Mouse (Mus musculus) heart, embryonic 10.5 days (tissue): ENCODE results near the gene Rassf5. TPM values are rescaled to one million over a fixed set of nuclear protein-coding genes. Genes with fewer than 3 reads are reported as not detected.

Source experiments
- DNase-seq: peaks from one replicate; pipeline ENCODE4 v3.0.0-alpha.2; 2017; ENCODE audit warnings: low spot score
- H3K27ac ChIP-seq: fragments of 300-500 bp; sonication (generic); 2 replicates; pipeline ENCODE4 v1.5.1; 2016; ENCODE audit warnings: mild to moderate bottlenecking
- H3K27me3 ChIP-seq: fragments of 300-500 bp; sonication (generic); 2 replicates; pipeline ENCODE4 v1.6.1; 2016; ENCODE audit warnings: mild to moderate bottlenecking; ENCODE audit not compliant: poor library complexity, insufficient read depth, severe bottlenecking
- H3K36me3 ChIP-seq: fragments of 300-500 bp; sonication (generic); 2 replicates; pipeline ENCODE4 v1.6.1; 2016; ENCODE audit warnings: mild to moderate bottlenecking, moderate library complexity
- H3K4me1 ChIP-seq: fragments of 300-500 bp; sonication (generic); 2 replicates; pipeline ENCODE4 v1.6.1; 2016; ENCODE audit warnings: mild to moderate bottlenecking
- H3K4me3 ChIP-seq: fragments of 300-500 bp; sonication (generic); 2 replicates; pipeline ENCODE4 v1.5.1; 2016; ENCODE audit warnings: mild to moderate bottlenecking, moderate library complexity
- H3K9me3 ChIP-seq: fragments of 300-500 bp; sonication (generic); 2 replicates; pipeline ENCODE4 v1.6.1; 2016; ENCODE audit warnings: mild to moderate bottlenecking, moderate library complexity
- WGBS: fragments of 180-500 bp; shearing (Covaris S2); methylation state at CpG from one replicate; pipeline ENCODE4 v1.1.7; 2016; 5-methylcytosine and 5-hydroxymethylcytosine counted together
- polyA plus RNA-seq: library from polyadenylated mRNA; unstranded; fragments of >200 nt; fragmentation: Nextera tagmentation; extraction: Ambion mirVana; gene quantifications from 2 replicates; pipeline ENCODE4 v1.2.1, GENCODE M21; 2016

The Rassf5 gene
- polyA plus RNA-seq, 1 experiment from 2014 or later = 44.4 TPM

DNA sequence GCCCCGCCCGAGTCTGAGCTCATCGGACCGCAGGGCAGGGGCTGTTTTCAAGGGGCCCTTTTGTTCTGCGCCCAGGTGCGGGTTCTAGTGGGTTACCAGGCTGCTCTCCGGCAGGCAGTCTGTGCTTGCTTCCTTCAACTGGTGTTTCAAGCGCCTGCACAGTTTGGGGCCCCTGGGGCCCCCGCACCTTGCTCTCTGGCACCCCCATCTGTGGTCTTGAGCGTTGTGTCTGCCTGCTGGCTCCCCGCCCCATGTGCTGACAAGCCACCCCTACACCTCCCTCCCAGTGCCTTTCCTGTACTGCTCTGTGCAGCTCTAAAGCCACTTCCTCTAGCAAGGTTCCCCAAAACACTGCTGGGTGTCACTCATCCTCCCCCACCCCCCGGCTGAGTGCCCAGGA lies 45.1 kb downstream of the Rassf5 start:
- Histone ChIP-seq H3K9me3 (no peaks in the 10 kb centered on the region), H3K4me1 (peaks cover 49% of the 10 kb centered on the region), H3K4me3 (no peak overlapping the region), H3K27ac (peak overlapping the region; percentile 10), H3K27me3 (no peaks in the 10 kb centered on the region), H3K36me3 (0 out of 2 replicates have a peak, but pooled peaks cover 10% of the 10 kb centered on the region)
- DNase-seq = no peak
- WGBS = 60% methylated on average over 12 of the region's 12 CpGs

DNA sequence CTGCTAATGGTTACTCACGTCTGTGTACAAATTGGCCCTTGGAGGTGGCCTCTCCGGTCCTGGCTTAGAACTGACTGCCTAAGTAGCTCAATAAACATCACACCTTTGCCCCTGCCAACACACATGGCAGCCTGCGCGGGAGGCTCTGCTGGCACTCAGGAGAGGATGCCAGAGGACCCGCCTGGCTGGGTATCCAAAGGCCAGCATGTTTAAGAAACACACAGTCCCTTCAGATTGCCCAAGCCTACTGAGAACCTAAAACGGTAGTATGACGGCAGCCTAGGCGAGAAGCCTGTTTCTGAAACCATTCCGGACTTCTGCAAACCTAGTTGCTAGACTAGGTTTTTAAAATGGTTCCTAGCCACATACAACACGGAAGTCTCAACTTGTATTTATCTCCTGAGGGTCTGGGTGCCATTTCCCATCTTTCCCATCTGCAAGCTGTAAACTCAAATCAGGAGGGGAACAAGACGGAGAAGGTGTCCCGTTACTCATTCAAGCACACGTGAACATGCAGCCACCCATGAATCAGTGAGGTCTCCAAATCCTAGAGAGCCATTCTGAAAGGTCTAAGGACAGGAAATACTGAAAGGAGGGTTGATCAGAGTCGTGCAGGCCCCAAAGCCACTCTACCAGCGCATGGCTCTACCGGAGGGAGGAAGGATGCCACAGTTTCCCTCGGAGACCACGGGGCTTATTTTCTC lies 45.8 kb downstream of the Rassf5 start:
- Histone ChIP-seq H3K27ac (no peak overlapping the region), H3K36me3 (0 out of 2 replicates have a peak, but pooled peaks cover 9% of the 10 kb centered on the region)
- WGBS = 80% methylated on average over 18 of the region's 18 CpGs

DNA sequence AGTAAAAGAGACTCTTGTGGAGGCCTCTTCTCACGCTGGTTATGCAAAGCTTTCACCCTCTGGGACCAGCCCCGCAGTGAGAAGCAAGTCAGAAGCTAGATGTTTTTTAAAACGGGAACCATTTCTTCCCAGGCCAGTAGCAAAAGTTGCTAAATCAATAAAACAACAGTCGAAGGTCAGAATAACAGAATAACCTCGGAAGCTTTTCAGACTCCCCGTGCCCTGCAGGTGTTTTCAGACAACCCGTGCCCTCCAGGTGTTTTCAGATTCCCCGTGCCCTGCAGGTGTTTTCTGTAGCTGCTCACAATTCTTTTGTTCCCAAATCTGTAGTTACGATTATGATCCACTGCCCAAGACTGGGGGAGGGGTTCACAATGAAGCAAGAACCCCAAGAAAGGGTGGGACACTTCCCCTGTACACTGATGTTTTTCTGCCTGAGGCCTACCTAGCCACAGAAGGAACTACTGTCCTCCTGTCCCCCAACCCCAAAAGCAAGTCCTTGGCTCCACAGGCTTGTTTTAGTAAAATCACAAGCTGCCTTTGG lies 46.6 kb downstream of the Rassf5 start:
- 0 out of 2 replicates have a peak, but pooled peaks cover 6% of the 10 kb centered on the region for H3K36me3 ChIP-seq
- 79% methylated on average over 9 of the region's 9 CpGs for WGBS
- no peak overlapping the region for H3K27ac ChIP-seq
- no peak overlapping the region for H3K4me3 ChIP-seq
- no peak for DNase-seq
- H3K9me3 ChIP-seq = no peaks in the 10 kb centered on the region
- no peaks in the 10 kb centered on the region for H3K27me3 ChIP-seq
- H3K4me1 ChIP-seq = peaks cover 64% of the 10 kb centered on the region

More for the DNA sequence above, 45.8 kb downstream of the Rassf5 start:
- no peak overlapping the region for H3K4me3 ChIP-seq
- H3K27me3 ChIP-seq = no peaks in the 10 kb centered on the region
- DNase-seq = no peak
- H3K4me1 ChIP-seq = peaks cover 56% of the 10 kb centered on the region
- no peaks in the 10 kb centered on the region for H3K9me3 ChIP-seq

DNA sequence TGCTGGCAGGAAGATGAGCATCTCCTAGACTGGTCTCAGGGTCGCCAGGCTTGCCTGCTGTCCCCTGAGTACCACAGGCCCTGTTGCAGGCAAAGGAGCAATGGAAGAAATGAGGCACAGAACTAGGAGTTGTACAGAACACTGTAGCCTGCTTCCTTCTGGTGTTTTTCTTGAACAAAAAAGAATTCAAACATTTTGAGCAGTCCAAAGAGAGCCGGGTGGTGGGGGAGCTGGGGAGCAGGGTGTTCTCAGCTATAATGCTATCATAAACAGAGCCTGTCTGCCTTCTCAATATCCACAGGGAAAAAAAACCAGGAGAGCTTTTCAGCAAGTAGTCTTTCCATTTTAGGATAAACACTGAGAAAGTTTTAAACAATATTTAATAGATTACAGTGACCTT lies 49.0 kb downstream of the Rassf5 start:
- H3K27ac ChIP-seq = peak overlapping the region; percentile 13
- no peak for DNase-seq
- H3K4me3 ChIP-seq = no peak overlapping the region
- peaks cover 67% of the 10 kb centered on the region for H3K4me1 ChIP-seq
- H3K27me3 ChIP-seq = no peaks in the 10 kb centered on the region
- WGBS = 65% methylated on average over 2 of the region's 2 CpGs
- 0 out of 2 replicates have a peak, but pooled peaks cover 2% of the 10 kb centered on the region for H3K36me3 ChIP-seq
- H3K9me3 ChIP-seq = no peaks in the 10 kb centered on the region

DNA sequence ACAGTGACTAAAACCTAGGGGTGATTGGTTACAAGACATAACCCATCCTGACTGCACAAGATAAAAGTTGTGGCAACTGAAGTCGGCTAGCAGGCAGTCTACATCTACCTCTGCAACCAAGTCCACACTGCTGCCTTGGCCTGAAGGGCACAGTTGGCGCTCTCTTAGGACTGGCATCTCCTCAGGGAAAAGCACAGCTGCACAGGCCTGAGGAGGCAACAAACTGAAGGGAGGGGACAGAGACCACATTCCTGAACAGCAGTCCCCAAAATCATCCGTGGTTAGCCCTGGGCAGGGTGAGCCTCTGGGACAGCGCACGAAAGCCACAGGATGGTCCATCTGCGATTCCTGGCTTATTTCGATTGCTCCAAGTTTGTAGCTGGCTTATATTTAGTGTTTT lies 49.4 kb downstream of the Rassf5 start:
- Histone ChIP-seq H3K9me3 (no peaks in the 10 kb centered on the region), H3K36me3 (0 out of 2 replicates have a peak, but pooled peaks cover 2% of the 10 kb centered on the region), H3K27ac (peak overlapping the region; percentile 13), H3K27me3 (no peaks in the 10 kb centered on the region), H3K4me3 (no peak overlapping the region), H3K4me1 (peaks cover 62% of the 10 kb centered on the region)
- WGBS = 83% methylated on average over 7 of the region's 7 CpGs
- no peak for DNase-seq

DNA sequence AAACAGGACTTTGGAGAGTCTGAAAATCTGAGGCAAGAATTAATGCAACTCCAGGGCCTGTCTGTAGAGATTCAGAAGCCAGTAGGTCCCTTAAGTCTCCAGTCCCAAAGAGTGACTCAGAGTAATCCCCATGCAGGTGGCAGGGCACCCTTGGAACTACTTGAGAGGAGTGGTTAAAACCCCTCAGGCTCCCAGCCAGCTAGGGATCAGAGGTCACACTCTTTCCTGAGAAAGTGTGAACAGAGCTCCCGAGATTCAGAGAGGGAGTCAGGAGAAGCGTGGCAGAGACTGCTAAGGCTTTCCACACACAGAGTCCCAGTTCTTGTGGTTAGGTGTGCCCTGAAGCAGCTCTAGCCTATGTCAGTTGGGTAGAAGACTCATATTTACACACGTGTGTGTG lies 51.3 kb downstream of the Rassf5 start:
- 0 out of 2 replicates have a peak, but pooled peaks cover 2% of the 10 kb centered on the region for H3K36me3 ChIP-seq
- H3K9me3 ChIP-seq = no peaks in the 10 kb centered on the region
- no peak overlapping the region for H3K27ac ChIP-seq
- no peak for DNase-seq
- no peak overlapping the region for H3K4me3 ChIP-seq
- WGBS = 43% methylated on average over 3 of the region's 3 CpGs
- peaks cover 59% of the 10 kb centered on the region for H3K4me1 ChIP-seq
- no peaks in the 10 kb centered on the region for H3K27me3 ChIP-seq

DNA sequence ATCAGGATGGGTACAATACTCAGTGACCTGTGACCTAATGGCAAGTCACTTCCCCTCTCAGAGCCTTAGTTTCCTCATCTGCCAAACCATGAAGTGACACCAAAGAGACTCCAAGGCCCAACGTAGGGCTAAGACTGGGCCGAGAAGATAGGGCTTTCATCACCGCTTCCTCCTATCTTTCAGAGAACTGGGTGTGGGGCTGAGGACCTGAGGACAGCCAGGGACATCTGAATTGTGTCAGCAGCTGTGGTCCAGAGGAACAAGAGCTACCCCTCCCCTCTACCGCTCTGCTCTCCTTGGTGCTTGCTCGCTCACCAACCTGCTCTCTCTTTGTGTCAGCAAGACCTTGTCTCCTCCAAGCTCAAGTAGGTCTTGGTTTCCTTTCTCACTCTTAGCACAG lies 56.4 kb downstream of the Rassf5 start:
- WGBS = 32% methylated on average over 5 of the region's 5 CpGs

DNA sequence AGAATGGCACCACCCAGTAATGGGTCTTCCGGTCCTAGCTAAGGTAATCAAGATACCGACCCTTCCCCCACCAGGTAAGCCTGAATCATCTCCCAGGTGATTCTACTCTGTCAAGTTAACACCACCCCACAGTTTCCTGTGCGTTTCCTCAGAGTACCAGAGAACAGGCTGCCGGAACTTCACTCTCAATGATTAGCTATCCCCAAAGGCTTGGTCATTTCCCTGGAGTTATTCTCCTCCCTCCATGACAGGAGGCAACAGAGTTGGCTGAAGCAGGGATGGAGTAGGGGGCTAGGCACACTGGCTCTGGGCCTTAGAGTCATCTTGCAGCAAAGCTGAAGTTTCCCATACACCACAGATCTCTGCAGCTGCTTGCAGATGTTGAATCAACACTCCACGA lies 57.2 kb downstream of the Rassf5 start:
- no peak overlapping the region for H3K4me3 ChIP-seq
- WGBS = 86% methylated on average over 5 of the region's 5 CpGs

More for the DNA sequence above, 56.4 kb downstream of the Rassf5 start:
- H3K36me3 ChIP-seq = peaks cover 3% of the 10 kb centered on the region; the same call in 1 of the 2 replicates
- DNase-seq = no peak
- H3K9me3 ChIP-seq = no peaks in the 10 kb centered on the region
- 0 out of 2 replicates have a peak overlapping the region, but pooled peaks have one; percentile 3 for H3K27ac ChIP-seq
- H3K4me1 ChIP-seq = peaks cover 72% of the 10 kb centered on the region
- H3K27me3 ChIP-seq = no peaks in the 10 kb centered on the region
- H3K4me3 ChIP-seq = no peak overlapping the region

DNA sequence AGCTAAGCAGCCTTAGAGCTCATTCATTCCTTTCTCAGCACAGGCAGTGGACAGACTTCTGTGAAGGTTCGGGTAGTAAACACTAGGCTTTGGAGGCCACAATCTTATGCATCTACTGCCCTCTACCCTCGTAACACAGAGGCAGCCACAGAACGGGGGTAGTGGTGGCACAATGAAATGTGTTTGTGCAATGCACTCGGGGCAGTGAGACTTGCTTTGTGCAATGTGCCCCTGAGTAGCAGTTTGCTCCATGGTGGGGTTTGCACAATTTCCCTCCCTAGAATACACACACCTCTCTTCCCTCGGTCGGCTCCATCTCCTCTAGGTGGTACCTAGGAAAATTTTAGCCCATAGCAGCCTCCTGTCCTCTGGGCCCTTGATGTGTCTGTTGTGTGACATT lies 58.1 kb downstream of the Rassf5 start:
- Histone ChIP-seq H3K4me1 (peaks cover 74% of the 10 kb centered on the region), H3K9me3 (no peaks in the 10 kb centered on the region), H3K4me3 (no peak overlapping the region), H3K36me3 (peaks cover 3% of the 10 kb centered on the region; the same call in 1 of the 2 replicates), H3K27ac (peak overlapping the region; percentile 76; the same call in 1 of the 2 replicates), H3K27me3 (no peaks in the 10 kb centered on the region)
- no peak for DNase-seq
- WGBS = 73% methylated on average over 6 of the region's 6 CpGs

More for the DNA sequence above, 57.2 kb downstream of the Rassf5 start:
- Histone ChIP-seq H3K36me3 (peaks cover 3% of the 10 kb centered on the region; the same call in 1 of the 2 replicates), H3K4me1 (peaks cover 73% of the 10 kb centered on the region), H3K27ac (no peak overlapping the region), H3K27me3 (no peaks in the 10 kb centered on the region), H3K9me3 (no peaks in the 10 kb centered on the region)
- no peak for DNase-seq

DNA sequence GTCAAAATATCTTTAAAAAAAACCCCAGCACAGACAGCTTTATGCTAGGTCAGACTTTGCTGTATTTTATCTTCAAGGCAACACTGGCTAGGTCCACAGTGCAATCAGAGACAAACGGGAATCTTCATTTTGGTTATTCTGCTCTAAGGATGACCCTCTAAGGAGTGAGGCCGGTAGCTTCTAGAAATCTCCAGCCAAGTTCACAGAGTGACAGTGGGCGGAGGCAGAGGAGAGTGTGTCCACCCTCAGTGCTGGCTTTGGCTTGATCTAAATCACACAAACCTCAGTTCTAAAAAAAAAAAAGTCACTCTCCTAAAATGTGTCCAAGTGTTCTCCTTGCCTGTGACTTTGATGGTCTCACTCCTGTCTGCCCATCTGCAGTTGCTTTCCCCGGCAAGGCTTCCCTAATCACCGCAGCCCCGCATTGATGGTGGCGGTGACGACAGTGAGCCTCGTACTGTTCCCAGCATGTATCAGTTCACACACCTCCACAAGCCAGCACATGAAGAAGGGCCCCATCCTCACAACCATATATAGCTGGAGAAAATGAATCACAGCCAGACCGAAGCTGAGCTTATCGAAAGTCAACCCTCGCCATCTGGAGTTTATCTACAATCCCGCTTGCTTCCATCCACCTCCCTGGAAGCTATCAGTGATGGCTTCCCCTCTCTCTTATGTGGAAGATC lies 59.1 kb downstream of the Rassf5 start:
- WGBS = 34% methylated on average over 13 of the region's 13 CpGs
- Histone ChIP-seq H3K4me3 (peak overlapping the region; percentile 9; the same call in 1 of the 2 replicates), H3K27me3 (no peaks in the 10 kb centered on the region), H3K36me3 (peaks cover 6% of the 10 kb centered on the region; the same call in 1 of the 2 replicates), H3K9me3 (no peaks in the 10 kb centered on the region), H3K4me1 (peaks cover 79% of the 10 kb centered on the region), H3K27ac (peak overlapping the region; percentile 76; the same call in 1 of the 2 replicates)
- DNase-seq = no peak

DNA sequence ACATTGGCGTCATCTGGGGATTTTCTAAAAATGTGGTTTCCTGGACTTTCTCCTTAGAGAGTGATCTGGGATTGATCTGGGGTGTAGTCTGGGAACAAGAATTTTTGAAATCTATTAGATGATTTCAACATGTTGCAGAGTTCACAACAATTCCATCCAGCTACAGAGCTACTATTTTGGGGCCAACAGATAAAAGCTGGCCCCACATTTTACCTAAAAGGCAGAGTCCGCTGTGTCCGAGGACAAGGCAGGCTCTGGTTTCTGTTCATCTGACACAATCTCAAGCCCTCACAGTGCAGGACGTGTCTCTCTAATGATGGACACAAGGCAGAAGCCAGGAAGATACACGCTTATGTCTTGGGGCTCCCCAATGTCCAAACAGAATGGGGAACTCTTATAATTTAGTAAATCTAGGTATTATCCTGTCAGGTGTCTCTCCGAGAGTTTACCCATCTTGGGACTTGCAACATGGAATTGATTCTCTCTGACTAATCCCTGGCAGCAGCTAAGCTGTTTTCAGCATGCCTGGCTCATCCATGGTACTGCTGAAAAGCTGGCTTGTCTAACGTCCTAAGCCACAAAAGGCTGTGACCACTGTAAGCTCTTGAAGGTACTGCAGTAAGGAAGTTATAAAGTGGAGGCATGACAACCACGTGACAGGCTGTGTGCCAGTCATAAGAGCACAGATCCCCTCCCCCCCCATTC lies 60.0 kb downstream of the Rassf5 start:
- H3K27ac ChIP-seq = peak overlapping the region; percentile 76
- no peak overlapping the region; the same call in 1 of the 2 replicates for H3K4me3 ChIP-seq
- WGBS = 34% methylated on average over 8 of the region's 8 CpGs
- H3K4me1 ChIP-seq = peaks cover 77% of the 10 kb centered on the region
- H3K27me3 ChIP-seq = no peaks in the 10 kb centered on the region
- H3K36me3 ChIP-seq = peaks cover 14% of the 10 kb centered on the region
- DNase-seq = no peak
- H3K9me3 ChIP-seq = no peaks in the 10 kb centered on the region

DNA sequence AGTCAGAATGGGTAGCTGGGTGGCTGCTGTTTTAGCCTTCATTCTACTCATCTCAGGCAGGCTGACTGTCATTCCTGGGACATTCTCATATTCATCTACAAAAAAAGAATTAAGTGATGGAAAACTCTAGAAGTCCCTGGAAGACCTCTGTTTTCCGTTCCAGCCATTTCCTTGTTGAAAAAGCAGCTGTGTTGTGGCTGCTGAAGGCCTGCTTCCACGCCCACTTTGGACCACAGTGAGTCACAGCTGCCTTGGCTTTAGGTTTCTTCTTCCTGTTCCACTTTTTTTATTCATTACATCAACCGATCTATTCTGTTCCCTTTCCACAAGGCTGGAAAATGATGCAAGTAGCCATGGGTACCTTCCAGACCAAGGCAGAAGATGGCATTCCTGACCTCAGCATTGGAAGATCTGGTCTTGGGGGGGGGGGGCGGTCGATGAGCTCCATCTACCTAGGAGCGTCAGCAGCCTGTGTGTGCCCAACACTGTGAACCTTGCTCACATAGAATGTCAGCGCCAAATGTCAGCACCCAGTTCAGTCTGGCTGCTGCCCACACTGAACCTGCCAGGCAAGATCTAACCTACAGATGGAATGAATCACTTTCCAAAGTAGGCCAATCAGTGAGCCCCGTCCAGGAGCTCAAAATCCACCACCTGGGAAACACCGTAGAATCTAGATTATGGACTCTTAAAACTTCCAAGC lies 60.7 kb downstream of the Rassf5 start:
- Histone ChIP-seq H3K36me3 (peaks cover 21% of the 10 kb centered on the region), H3K27ac (0 out of 2 replicates have a peak overlapping the region, but pooled peaks have one; percentile 76), H3K4me3 (no peak overlapping the region), H3K27me3 (no peaks in the 10 kb centered on the region), H3K9me3 (no peaks in the 10 kb centered on the region), H3K4me1 (peaks cover 70% of the 10 kb centered on the region)
- no peak for DNase-seq
- WGBS = 64% methylated on average over 9 of the region's 9 CpGs
